Mouse (Mus musculus): ENCODE measurements at regions not wholly inside any gene's neighbourhood (a gene's known extent, or its start where the extent isn't known, plus 50 kb on each side); places are given as distances from the start of the nearest gene placed in this dataset.

- 0 out of 2 replicates have a peak, but pooled peaks cover 3% of the 10 kb centered on the region for H3K9me3 ChIP-seq (replicated peaks; ENCODE audit: control insufficient read depth, low read length)
- no peak overlapping the region for H3K27ac ChIP-seq (ENCODE audit: low read length)
- H3K4me2 ChIP-seq (ENCODE audit: low read depth, low read length): no peak overlapping the region
- no peaks in the 10 kb centered on the region for H3K27me3 ChIP-seq (ENCODE audit: control insufficient read depth, insufficient read depth, low read length)
- H3K9ac ChIP-seq (ENCODE audit: low read length): no peak overlapping the region
- no peak for ATAC-seq (replicated peaks; ENCODE audit: extremely low read depth, insufficient read depth, low FRiP score)
- H3K36me3 ChIP-seq (ENCODE audit: control insufficient read depth, insufficient read depth): no peaks in the 10 kb centered on the region
- H3K4me1 ChIP-seq (ENCODE audit: control insufficient read depth, insufficient read depth, low read length): no peaks in the 10 kb centered on the region
- no peak overlapping the region for H3K4me3 ChIP-seq (ENCODE audit: low read length)
- WGBS: 70% methylated on average over 4 of the region's 4 CpGs
Measured at GRCm38 (mm10) chr8:73645582-73645981, 292.2 kb upstream of the Large1 start.

GRCm38 (mm10) chr8:73626798-73627197 lies 273.5 kb upstream of the Large1 start:
- Histone ChIP-seq H3K27ac (ENCODE audit: low read length) (no peak overlapping the region), H3K27me3 (ENCODE audit: control insufficient read depth, insufficient read depth, low read length) (no peaks in the 10 kb centered on the region), H3K4me3 (ENCODE audit: low read length) (no peak overlapping the region), H3K36me3 (ENCODE audit: control insufficient read depth, insufficient read depth) (no peaks in the 10 kb centered on the region), H3K4me1 (ENCODE audit: control insufficient read depth, insufficient read depth, low read length) (no peaks in the 10 kb centered on the region), H3K4me2 (ENCODE audit: low read depth, low read length) (no peak overlapping the region), H3K9ac (ENCODE audit: low read length) (no peak overlapping the region), H3K9me3 (replicated peaks; ENCODE audit: control insufficient read depth, low read length) (no peaks in the 10 kb centered on the region)
- ATAC-seq (replicated peaks; ENCODE audit: extremely low read depth, insufficient read depth, low FRiP score): no peak

DNA sequence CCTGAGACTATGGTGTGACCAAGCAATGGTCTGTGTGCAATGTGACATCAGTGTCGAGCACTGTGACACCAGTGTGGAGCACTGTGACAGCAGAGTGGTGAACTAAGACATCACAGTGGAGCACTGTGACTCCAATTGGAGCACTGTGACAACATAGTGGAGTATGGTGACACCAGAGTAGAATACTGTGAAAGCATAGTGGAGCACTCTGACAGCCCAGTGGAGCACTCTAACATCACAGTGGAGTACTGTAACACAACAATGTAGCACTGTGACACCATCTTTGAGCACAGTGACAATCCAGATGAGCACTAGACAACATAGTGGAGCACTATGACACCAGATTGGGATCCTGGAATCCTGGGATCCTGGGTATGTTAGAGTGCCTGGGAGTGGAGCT lies 265.6 kb upstream of the Large1 start:
- H3K9me3 ChIP-seq (replicated peaks; ENCODE audit: control insufficient read depth, low read length): no peaks in the 10 kb centered on the region
- H3K9ac ChIP-seq (ENCODE audit: low read length): no peak overlapping the region
- 71% methylated on average over 1 of the region's 1 CpGs for WGBS
- H3K36me3 ChIP-seq (ENCODE audit: control insufficient read depth, insufficient read depth): no peaks in the 10 kb centered on the region
- H3K4me3 ChIP-seq (ENCODE audit: low read length): no peak overlapping the region
- peak; percentile 55; the same call in 1 of the 2 replicates for ATAC-seq (replicated peaks; ENCODE audit: extremely low read depth, insufficient read depth, low FRiP score)
- no peaks in the 10 kb centered on the region for H3K27me3 ChIP-seq (ENCODE audit: control insufficient read depth, insufficient read depth, low read length)
- no peak overlapping the region for H3K27ac ChIP-seq (ENCODE audit: low read length)
- no peaks in the 10 kb centered on the region for H3K4me1 ChIP-seq (ENCODE audit: control insufficient read depth, insufficient read depth, low read length)
- H3K4me2 ChIP-seq (ENCODE audit: low read depth, low read length): no peak overlapping the region

- Histone ChIP-seq H3K4me3 (ENCODE audit: low read length) (no peak overlapping the region), H3K27ac (ENCODE audit: low read length) (no peak overlapping the region), H3K36me3 (ENCODE audit: control insufficient read depth, insufficient read depth) (no peaks in the 10 kb centered on the region), H3K9ac (ENCODE audit: low read length) (no peak overlapping the region), H3K9me3 (replicated peaks; ENCODE audit: control insufficient read depth, low read length) (no peaks in the 10 kb centered on the region), H3K4me1 (ENCODE audit: control insufficient read depth, insufficient read depth, low read length) (no peaks in the 10 kb centered on the region), H3K4me2 (ENCODE audit: low read depth, low read length) (no peak overlapping the region), H3K27me3 (ENCODE audit: control insufficient read depth, insufficient read depth, low read length) (no peaks in the 10 kb centered on the region)
- no peak for ATAC-seq (replicated peaks; ENCODE audit: extremely low read depth, insufficient read depth, low FRiP score)
- 71% methylated on average over 2 of the region's 2 CpGs for WGBS
Measured at GRCm38 (mm10) chr8:73614631-73615030, 261.3 kb upstream of the Large1 start.

- Histone ChIP-seq H3K4me2 (ENCODE audit: low read depth, low read length) (no peak overlapping the region), H3K4me3 (ENCODE audit: low read length) (no peak overlapping the region), H3K9me3 (replicated peaks; ENCODE audit: control insufficient read depth, low read length) (no peaks in the 10 kb centered on the region), H3K36me3 (ENCODE audit: control insufficient read depth, insufficient read depth) (no peaks in the 10 kb centered on the region), H3K27ac (ENCODE audit: low read length) (no peak overlapping the region), H3K9ac (ENCODE audit: low read length) (no peak overlapping the region), H3K27me3 (ENCODE audit: control insufficient read depth, insufficient read depth, low read length) (no peaks in the 10 kb centered on the region), H3K4me1 (ENCODE audit: control insufficient read depth, insufficient read depth, low read length) (no peaks in the 10 kb centered on the region)
- ATAC-seq (replicated peaks; ENCODE audit: extremely low read depth, insufficient read depth, low FRiP score): no peak
- 33% methylated on average over 2 of the region's 2 CpGs for WGBS
Measured at GRCm38 (mm10) chr8:73614106-73614505, 260.8 kb upstream of the Large1 start.

DNA sequence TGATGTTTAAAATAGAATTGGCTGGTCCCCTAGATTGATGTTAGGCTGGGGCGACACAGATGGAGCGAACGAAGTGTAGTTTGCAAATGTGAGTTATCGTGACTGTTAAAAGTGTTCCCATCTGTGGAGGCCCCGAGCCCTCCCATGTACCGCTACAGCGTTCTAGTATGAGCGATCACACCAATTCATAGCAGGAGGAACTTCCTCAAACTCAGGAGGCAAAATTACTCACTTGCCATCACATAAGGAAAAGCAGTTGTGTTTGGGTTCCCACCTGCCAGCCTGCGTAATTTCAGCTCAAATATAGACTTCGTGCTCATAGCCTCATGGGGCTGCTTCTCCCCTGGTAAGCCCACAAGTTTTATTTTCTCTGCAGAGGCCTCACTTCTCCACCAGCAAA lies 258.2 kb upstream of the Large1 start:
- no peak for ATAC-seq (replicated peaks; ENCODE audit: extremely low read depth, insufficient read depth, low FRiP score)
- WGBS: 85% methylated on average over 10 of the region's 10 CpGs

GRCm38 (mm10) chr8:73570599-73570998 lies 217.3 kb upstream of the Large1 start:
- no peak overlapping the region for H3K9ac ChIP-seq (ENCODE audit: low read length)
- H3K36me3 ChIP-seq (ENCODE audit: control insufficient read depth, insufficient read depth): no peaks in the 10 kb centered on the region
- no peaks in the 10 kb centered on the region for H3K27me3 ChIP-seq (ENCODE audit: control insufficient read depth, insufficient read depth, low read length)
- no peak overlapping the region for H3K27ac ChIP-seq (ENCODE audit: low read length)
- H3K4me3 ChIP-seq (ENCODE audit: low read length): no peak overlapping the region
- no peaks in the 10 kb centered on the region for H3K4me1 ChIP-seq (ENCODE audit: control insufficient read depth, insufficient read depth, low read length)
- ATAC-seq (replicated peaks; ENCODE audit: extremely low read depth, insufficient read depth, low FRiP score): no peak
- H3K4me2 ChIP-seq (ENCODE audit: low read depth, low read length): no peak overlapping the region
- no peaks in the 10 kb centered on the region for H3K9me3 ChIP-seq (replicated peaks; ENCODE audit: control insufficient read depth, low read length)

More for the DNA sequence above, 258.2 kb upstream of the Large1 start:
- H3K9ac ChIP-seq (ENCODE audit: low read length): no peak overlapping the region
- H3K27ac ChIP-seq (ENCODE audit: low read length): no peak overlapping the region
- H3K36me3 ChIP-seq (ENCODE audit: control insufficient read depth, insufficient read depth): no peaks in the 10 kb centered on the region
- H3K9me3 ChIP-seq (replicated peaks; ENCODE audit: control insufficient read depth, low read length): no peaks in the 10 kb centered on the region
- H3K4me1 ChIP-seq (ENCODE audit: control insufficient read depth, insufficient read depth, low read length): no peaks in the 10 kb centered on the region
- H3K4me3 ChIP-seq (ENCODE audit: low read length): no peak overlapping the region
- H3K27me3 ChIP-seq (ENCODE audit: control insufficient read depth, insufficient read depth, low read length): no peaks in the 10 kb centered on the region
- no peak overlapping the region for H3K4me2 ChIP-seq (ENCODE audit: low read depth, low read length)

- 0 out of 2 replicates have a peak, but pooled peaks have one; percentile 14 for ATAC-seq (replicated peaks; ENCODE audit: extremely low read depth, insufficient read depth, low FRiP score)
- Histone ChIP-seq H3K9ac (ENCODE audit: low read length) (no peak overlapping the region), H3K27ac (ENCODE audit: low read length) (no peak overlapping the region), H3K36me3 (ENCODE audit: control insufficient read depth, insufficient read depth) (no peaks in the 10 kb centered on the region), H3K4me1 (ENCODE audit: control insufficient read depth, insufficient read depth, low read length) (no peaks in the 10 kb centered on the region), H3K27me3 (ENCODE audit: control insufficient read depth, insufficient read depth, low read length) (no peaks in the 10 kb centered on the region), H3K4me3 (ENCODE audit: low read length) (no peak overlapping the region), H3K9me3 (replicated peaks; ENCODE audit: control insufficient read depth, low read length) (no peaks in the 10 kb centered on the region), H3K4me2 (ENCODE audit: low read depth, low read length) (no peak overlapping the region)
Measured at GRCm38 (mm10) chr8:73569963-73570362, 216.6 kb upstream of the Large1 start.
